Mouse (Mus musculus) neural tube, embryonic 12.5 days (tissue): Measurements from ENCODE around the gene Gm20831. TPM values are rescaled to one million over a fixed set of nuclear protein-coding genes. Genes with fewer than 3 reads are reported as not detected.
"Not testable (repeated sequence)": the region's sequence is repeated elsewhere in the genome, so short reads cannot be mapped to it uniquely, and the experiment has no call there.

Experiments
- ATAC-seq: fragments of 200-750 bp; cut with Nextera tagmentation; 2 replicates; pipeline ENCODE4 v1.8.0; 2017; ENCODE audit warnings: low read depth, mild to moderate bottlenecking, moderate TSS enrichment, moderate library complexity; ENCODE audit not compliant: low FRiP score
- H3K27ac ChIP-seq: fragments of 300-500 bp; sonication (generic); 2 replicates; pipeline ENCODE4 v1.5.1; 2016
- H3K27me3 ChIP-seq: fragments of 300-500 bp; sonication (generic); replicated peaks from 2 replicates; pipeline ENCODE4 v1.6.1; 2016; ENCODE audit warnings: mild to moderate bottlenecking
- H3K36me3 ChIP-seq: fragments of 300-500 bp; sonication (generic); 2 replicates; pipeline ENCODE4 v1.6.1; 2016; ENCODE audit warnings: mild to moderate bottlenecking
- H3K4me1 ChIP-seq: fragments of 300-500 bp; sonication (generic); 2 replicates; pipeline ENCODE4 v1.6.1; 2016
- H3K4me2 ChIP-seq: fragments of 300-500 bp; sonication (generic); replicated peaks from 2 replicates; pipeline ENCODE4 v1.6.1; 2016; ENCODE audit warnings: mild to moderate bottlenecking
- H3K4me3 ChIP-seq: fragments of 300-500 bp; sonication (generic); 2 replicates; pipeline ENCODE4 v1.5.1; 2016
- H3K9ac ChIP-seq: fragments of 300-500 bp; sonication (generic); 2 replicates; pipeline ENCODE4 v1.6.1; 2016; ENCODE audit warnings: mild to moderate bottlenecking
- H3K9me3 ChIP-seq: fragments of 300-500 bp; sonication (generic); 2 replicates; pipeline ENCODE4 v1.6.1; 2016; ENCODE audit warnings: mild to moderate bottlenecking
- WGBS: fragments of 180-500 bp; shearing (Covaris S2); methylation state at CpG from one replicate; pipeline ENCODE4 v1.1.7; 2016; 5-methylcytosine and 5-hydroxymethylcytosine counted together
- polyA plus RNA-seq: library from polyadenylated mRNA; unstranded; fragments of >200 nt; fragmentation: Nextera tagmentation; extraction: Ambion mirVana; gene quantifications from 2 replicates; pipeline ENCODE4 v1.2.1, GENCODE M21; 2016

Gene Gm20831
- not detected in 2 replicates for polyA plus RNA-seq

- not testable (repeated sequence) for ATAC-seq, H3K4me3 ChIP-seq, H3K27ac ChIP-seq, H3K9me3 ChIP-seq, H3K27me3 ChIP-seq, H3K36me3 ChIP-seq, H3K4me2 ChIP-seq, H3K9ac ChIP-seq, H3K4me1 ChIP-seq
Observed at GRCm38 (mm10) chrY:17874441-17874840, at the start of gene Gm20831, which contains the start of gene Gm20772. Gene Gm20831 (plus strand): TSS chrY:17874741. Gene Gm20772 (plus strand): TSS chrY:17874741.

- H3K4me2 ChIP-seq, H3K27ac ChIP-seq, H3K36me3 ChIP-seq, ATAC-seq, H3K27me3 ChIP-seq, H3K9ac ChIP-seq, H3K4me3 ChIP-seq, H3K9me3 ChIP-seq, H3K4me1 ChIP-seq: not testable (repeated sequence)
- WGBS, result no CpG with 5 or more reads among the region's 3 CpGs
Observed at GRCm38 (mm10) chrY:17846166-17846565, 28.4 kb upstream of the Gm20831 start, which contains the start of gene Gm21904. Gene Gm21904 (minus strand): TSS chrY:17846266.

- not testable (repeated sequence) for H3K27ac ChIP-seq, H3K36me3 ChIP-seq, ATAC-seq, H3K4me3 ChIP-seq, H3K4me2 ChIP-seq, H3K9ac ChIP-seq, H3K9me3 ChIP-seq, H3K4me1 ChIP-seq, H3K27me3 ChIP-seq
- whole genome bisulfite sequencing, result no CpG with 5 or more reads among the region's 1 CpGs
Observed at GRCm38 (mm10) chrY:17937230-17937629, 62.7 kb downstream of the Gm20831 start, which contains the start of gene Srsy. Gene Srsy (minus strand): TSS chrY:17937330.

Other genes starting within 250 kb of the Gm20831 start
- gene Gm21904, start 28.5 kb upstream of the Gm20831 start, polyA plus RNA-seq, result not detected in 2 replicates
- not detected in 2 replicates for gene Gm20772, start within 50 bp of the Gm20831 start, polyA plus RNA-seq
- not detected in 2 replicates for gene Srsy, start 62.6 kb downstream of the Gm20831 start, polyA plus RNA-seq
- not detected in 2 replicates for gene Gm21764, start 187.1 kb downstream of the Gm20831 start, polyA plus RNA-seq
- not detected in 2 replicates for gene Ssty1, start 214.4 kb downstream of the Gm20831 start, polyA plus RNA-seq